Mouse (Mus musculus) thymus, postnatal 25 days (tissue): Measurements from ENCODE around the gene Ptprm.

Experiments
- DNase-seq: peaks from one replicate; pipeline ENCODE4 v3.0.0; 2022

The Ptprm gene

GRCm38 (mm10) chr17:67133440-67134103, 220.7 kb downstream of the Ptprm start:
- no peak for DNase-seq

- no peak for DNase-seq
Observed at GRCm38 (mm10) chr17:67133026-67133425, 221.2 kb downstream of the Ptprm start.

- DNase-seq, result no peak
Observed at GRCm38 (mm10) chr17:67127530-67127929, 226.7 kb downstream of the Ptprm start.

- DNase-seq, result no peak
Observed at GRCm38 (mm10) chr17:67125596-67125995, 228.7 kb downstream of the Ptprm start.

- DNase-seq, result no peak
Observed at GRCm38 (mm10) chr17:67124294-67124693, 230.0 kb downstream of the Ptprm start.

- DNase-seq, result no peak
Observed at GRCm38 (mm10) chr17:67123722-67124121, 230.5 kb downstream of the Ptprm start.

- no peak for DNase-seq
Observed at GRCm38 (mm10) chr17:67120863-67121262, 233.4 kb downstream of the Ptprm start.

GRCm38 (mm10) chr17:67118676-67119340, 235.4 kb downstream of the Ptprm start:
- no peak for DNase-seq

GRCm38 (mm10) chr17:67114842-67115241, 239.4 kb downstream of the Ptprm start:
- DNase-seq, result no peak

- no peak for DNase-seq
Observed at GRCm38 (mm10) chr17:67112679-67113078, 241.6 kb downstream of the Ptprm start.

GRCm38 (mm10) chr17:67106176-67106575, 248.1 kb downstream of the Ptprm start:
- no peak for DNase-seq

GRCm38 (mm10) chr17:67102051-67102450, 252.2 kb downstream of the Ptprm start:
- no peak for DNase-seq

GRCm38 (mm10) chr17:67090997-67091396, 263.3 kb downstream of the Ptprm start:
- no peak for DNase-seq

- no peak for DNase-seq
Observed at GRCm38 (mm10) chr17:67090153-67090552, 264.1 kb downstream of the Ptprm start.

GRCm38 (mm10) chr17:67089611-67090010, 264.6 kb downstream of the Ptprm start:
- DNase-seq, result no peak

- peak; percentile 9 for DNase-seq
Observed at GRCm38 (mm10) chr17:67087585-67087984, 266.7 kb downstream of the Ptprm start.

GRCm38 (mm10) chr17:67086811-67087210, 267.4 kb downstream of the Ptprm start:
- no peak for DNase-seq

GRCm38 (mm10) chr17:67084501-67084900, 269.8 kb downstream of the Ptprm start:
- DNase-seq, result no peak

GRCm38 (mm10) chr17:67084093-67084492, 270.2 kb downstream of the Ptprm start:
- no peak for DNase-seq

- DNase-seq, result no peak
Observed at GRCm38 (mm10) chr17:67079570-67079969, 274.7 kb downstream of the Ptprm start.

- no peak for DNase-seq
Observed at GRCm38 (mm10) chr17:67073580-67073979, 280.7 kb downstream of the Ptprm start.

- no peak for DNase-seq
Observed at GRCm38 (mm10) chr17:67073139-67073538, 281.1 kb downstream of the Ptprm start.

GRCm38 (mm10) chr17:67071231-67072009, 282.8 kb downstream of the Ptprm start:
- DNase-seq, result no peak

GRCm38 (mm10) chr17:67063611-67064010, 290.6 kb downstream of the Ptprm start:
- DNase-seq, result no peak
